Mouse (Mus musculus) liver, postnatal 0 days (tissue): Measurements from ENCODE around the gene Tulp1. TPM values are rescaled to one million over a fixed set of nuclear protein-coding genes. Genes with fewer than 3 reads are reported as not detected.
"Not testable (repeated sequence)": the region's sequence is repeated elsewhere in the genome, so short reads cannot be mapped to it uniquely, and the experiment has no call there.

Experiments used
- ATAC-seq: fragments of 200-750 bp; cut with Nextera tagmentation; 2 replicates; pipeline ENCODE4 v1.8.0; 2017; ENCODE audit warnings: mild to moderate bottlenecking, moderate library complexity
- DNase-seq: peaks from one replicate; pipeline ENCODE4 v3.0.0-alpha.2; 2016
- H3K27ac ChIP-seq: fragments of 300-500 bp; sonication (generic); 2 replicates; pipeline ENCODE4 v1.5.1; 2014; ENCODE audit warnings: antibody characterized with exemption, moderate library complexity, mild to moderate bottlenecking, low read depth
- H3K27me3 ChIP-seq: fragments of 300-500 bp; sonication (generic); 2 replicates; pipeline ENCODE4 v1.6.1; 2014; ENCODE audit warnings: low read length, control low read depth, mixed read lengths; ENCODE audit not compliant: insufficient read depth
- H3K36me3 ChIP-seq: fragments of 300-500 bp; sonication (generic); replicated peaks from 2 replicates; pipeline ENCODE4 v1.6.1; 2014; ENCODE audit warnings: mild to moderate bottlenecking, control low read depth, low read length, moderate library complexity, mixed read lengths; ENCODE audit not compliant: insufficient read depth
- H3K4me1 ChIP-seq: fragments of 300-500 bp; sonication (generic); 2 replicates; pipeline ENCODE4 v1.6.1; 2014; ENCODE audit warnings: antibody characterized with exemption, mild to moderate bottlenecking, control low read depth; ENCODE audit not compliant: insufficient read depth
- H3K4me2 ChIP-seq: fragments of 300-500 bp; sonication (generic); 2 replicates; pipeline ENCODE4 v1.6.1; 2014; ENCODE audit warnings: low read depth, mild to moderate bottlenecking, low read length, moderate library complexity, mixed read lengths
- H3K4me3 ChIP-seq: fragments of 300-500 bp; sonication (generic); 2 replicates; pipeline ENCODE4 v1.5.1; 2014; ENCODE audit warnings: low read depth, low read length
- H3K9ac ChIP-seq: fragments of 300-500 bp; sonication (generic); replicated peaks from 2 replicates; pipeline ENCODE4 v1.6.1; 2014; ENCODE audit warnings: mild to moderate bottlenecking, moderate library complexity
- H3K9me3 ChIP-seq: fragments of 300-500 bp; sonication (generic); 2 replicates; pipeline ENCODE4 v1.6.1; 2016; ENCODE audit warnings: mild to moderate bottlenecking, control low read depth, low read length, mixed read lengths
- CTCF ChIP-seq: sonication (generic); IDR thresholded peaks from 2 replicates; pipeline ENCODE4 v1.5.1; 2016; ENCODE audit warnings: antibody characterized with exemption, low read depth
- EP300 ChIP-seq: IDR thresholded peaks from 2 replicates; pipeline ENCODE4 v1.6.1; 2016; ENCODE audit warnings: antibody characterized with exemption, low read depth, mild to moderate bottlenecking
- WGBS: fragments of 180-500 bp; shearing (Covaris S2); extraction: QIAGEN DNeasy Blood & Tissue Kit; methylation state at CpG from one replicate; pipeline ENCODE4 v1.1.7; 2014; ENCODE audit not compliant: insufficient replicate concordance; 5-methylcytosine and 5-hydroxymethylcytosine counted together
- polyA plus RNA-seq: library from polyadenylated mRNA; unstranded; fragments of >200 nt; fragmentation: Nextera tagmentation; extraction: Ambion mirVana; gene quantifications from 2 replicates; pipeline ENCODE4 v1.2.1, GENCODE M21; 2015

Tulp1 gene
- polyA plus RNA-seq, 1 experiment from 2014 or later: 0.33 TPM

DNA sequence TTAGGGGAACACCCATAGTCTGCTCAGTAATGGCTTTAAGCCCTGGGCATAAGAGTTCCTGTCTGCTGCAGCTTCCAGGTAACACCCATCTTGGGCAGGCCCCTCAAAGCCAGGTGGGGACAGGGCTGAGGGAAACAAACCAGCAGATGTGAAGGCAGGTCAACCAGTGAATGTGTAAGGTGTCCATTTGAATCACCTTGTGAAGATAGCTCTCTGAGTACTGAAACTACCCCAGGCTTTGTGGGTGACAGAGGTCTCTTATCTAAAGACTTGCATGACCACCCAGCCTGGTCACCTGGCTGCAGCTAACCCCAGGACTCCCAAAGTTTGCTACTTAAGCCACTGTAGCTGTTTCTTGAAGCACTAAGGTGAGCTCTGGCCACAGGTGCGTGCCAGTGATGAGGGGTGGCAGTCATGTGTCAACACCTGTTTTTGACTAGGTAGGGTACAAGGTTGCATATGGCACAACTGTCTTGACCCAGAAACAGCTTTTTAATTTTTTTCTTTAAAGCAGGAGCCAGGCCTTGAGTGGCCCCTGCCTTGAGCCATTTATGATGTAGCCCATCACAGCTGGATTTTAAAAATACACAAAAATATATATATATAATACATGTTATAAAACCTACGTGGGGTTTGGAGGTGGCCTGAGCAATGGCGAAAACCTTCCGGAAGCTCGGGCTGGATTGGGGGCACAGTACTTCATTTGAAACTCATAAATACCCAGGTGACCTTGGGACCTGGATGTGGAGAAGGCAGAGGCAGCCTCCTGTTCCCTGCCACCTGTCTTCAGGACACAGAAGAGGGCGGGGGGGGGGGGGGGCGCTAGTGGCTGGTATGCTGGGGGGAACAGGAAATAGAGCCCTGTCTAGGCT, 33.5 kb downstream of the Tulp1 start:
- Histone ChIP-seq H3K27me3 (no peaks in the 10 kb centered on the region), H3K4me2 (no peak overlapping the region), H3K4me3 (no peak overlapping the region), H3K4me1 (peaks cover 18% of the 10 kb centered on the region), H3K9ac (no peak overlapping the region), H3K36me3 (peaks cover 18% of the 10 kb centered on the region), H3K27ac (peak overlapping the region; percentile 13; the same call in 1 of the 2 replicates), H3K9me3 (no peaks in the 10 kb centered on the region)
- 50% methylated on average over 5 of the region's 7 CpGs for WGBS
- ATAC-seq (no peak), DNase-seq (no peak)
- TF ChIP-seq CTCF: no peak
- no peak for TF ChIP-seq EP300

DNA sequence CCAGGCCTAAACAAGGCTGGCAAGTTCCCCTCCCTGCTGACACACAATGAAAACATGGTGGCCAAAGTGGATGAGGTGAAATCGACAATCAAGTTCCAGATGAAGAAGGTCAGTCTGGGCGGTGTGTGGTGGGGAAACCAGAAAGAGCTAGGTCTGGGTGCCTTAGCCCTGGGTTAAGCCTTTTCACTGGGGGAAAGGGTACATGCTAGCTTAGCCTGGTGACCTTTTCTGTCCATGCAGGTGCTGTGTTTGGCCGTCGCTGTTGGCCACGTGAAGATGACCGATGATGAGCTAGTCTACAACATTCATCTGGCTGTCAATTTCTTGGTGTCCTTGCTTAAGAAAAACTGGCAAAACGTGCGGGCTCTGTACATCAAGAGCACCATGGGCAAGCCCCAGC, 34.4 kb downstream of the Tulp1 start:
- not testable (repeated sequence) for H3K27me3 ChIP-seq, H3K27ac ChIP-seq, DNase-seq, H3K9ac ChIP-seq, H3K9me3 ChIP-seq, ATAC-seq, H3K4me2 ChIP-seq
- H3K4me3 ChIP-seq: peak overlapping the region; percentile 62; the same call in 1 of the 2 replicates
- peaks cover 18% of the 10 kb centered on the region for H3K4me1 ChIP-seq
- 73% methylated on average over 6 of the region's 8 CpGs for WGBS
- peaks cover 18% of the 10 kb centered on the region for H3K36me3 ChIP-seq

DNA sequence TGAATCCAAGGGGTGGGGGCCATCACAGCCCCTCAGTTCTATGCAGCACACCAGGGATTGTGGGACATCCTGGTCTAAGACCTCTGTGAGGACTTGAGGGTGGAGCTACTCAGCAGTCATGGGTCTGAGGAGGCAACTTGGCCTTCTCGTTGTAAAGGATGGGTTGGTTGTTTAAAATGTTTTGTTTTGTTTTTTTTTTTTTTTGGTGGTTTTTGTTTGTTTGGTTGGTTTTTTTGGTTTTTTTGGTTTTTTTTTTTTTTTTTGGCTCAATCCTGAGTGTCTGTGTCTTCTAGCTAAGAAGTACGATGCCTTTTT, 34.8 kb downstream of the Tulp1 start:
- Histone ChIP-seq H3K9ac (peak overlapping the region; percentile 87), H3K4me2 (peak overlapping the region; percentile 78), H3K36me3 (peaks cover 18% of the 10 kb centered on the region), H3K4me1 (peaks cover 18% of the 10 kb centered on the region), H3K9me3 (no peaks in the 10 kb centered on the region), H3K4me3 (peak overlapping the region; percentile 62), H3K27ac (no peak overlapping the region), H3K27me3 (no peaks in the 10 kb centered on the region)
- WGBS: 32% methylated on average over 2 of the region's 2 CpGs
- DNase-seq (no peak), ATAC-seq (no peak)
- TF ChIP-seq EP300 (no peak), CTCF (no peak)

- TF ChIP-seq EP300 (no peak), CTCF (no peak)
- Histone ChIP-seq H3K27me3 (no peaks in the 10 kb centered on the region), H3K9ac (peak overlapping the region; percentile 87), H3K9me3 (no peaks in the 10 kb centered on the region), H3K27ac (peak overlapping the region; percentile 91), H3K36me3 (peaks cover 18% of the 10 kb centered on the region), H3K4me3 (peak overlapping the region; percentile 62), H3K4me1 (peaks cover 18% of the 10 kb centered on the region), H3K4me2 (peak overlapping the region; percentile 78)
- ATAC-seq (no peak), DNase-seq (no peak)
- WGBS: 7% methylated on average over 4 of the region's 4 CpGs
Observed at GRCm38 (mm10) chr17:28329503-28330231, 35.4 kb downstream of the Tulp1 start.

DNA sequence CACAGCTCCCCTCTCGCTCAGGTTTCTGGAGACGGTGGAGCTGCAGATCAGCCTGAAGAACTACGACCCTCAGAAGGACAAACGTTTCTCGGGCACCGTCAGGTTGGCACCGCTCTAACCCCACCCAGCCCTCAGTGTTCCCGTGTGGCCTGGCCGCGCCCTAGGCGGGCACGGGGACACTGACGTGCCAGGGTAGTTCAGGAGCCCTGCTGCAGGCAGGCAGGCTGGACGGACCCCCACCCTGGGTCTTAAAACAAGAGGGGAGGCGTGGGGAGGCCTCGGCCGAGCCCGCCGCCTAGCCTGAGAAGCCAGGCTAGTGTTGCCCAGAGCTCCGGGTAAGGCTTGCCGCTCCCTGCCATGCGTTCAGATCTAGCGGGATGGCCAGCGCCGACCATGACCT, 36.1 kb downstream of the Tulp1 start:
- no peaks in the 10 kb centered on the region for H3K9me3 ChIP-seq
- DNase-seq (no peak), ATAC-seq (peak; percentile 39)
- H3K9ac ChIP-seq: peak overlapping the region; percentile 87
- H3K36me3 ChIP-seq: peaks cover 18% of the 10 kb centered on the region
- peak overlapping the region; percentile 78 for H3K4me2 ChIP-seq
- no peak for TF ChIP-seq EP300
- no peak for TF ChIP-seq CTCF
- under 1% methylated on average over 18 of the region's 25 CpGs for WGBS
- H3K27ac ChIP-seq: peak overlapping the region; percentile 91
- peak overlapping the region; percentile 62 for H3K4me3 ChIP-seq
- no peaks in the 10 kb centered on the region for H3K27me3 ChIP-seq
- H3K4me1 ChIP-seq: peaks cover 18% of the 10 kb centered on the region

DNA sequence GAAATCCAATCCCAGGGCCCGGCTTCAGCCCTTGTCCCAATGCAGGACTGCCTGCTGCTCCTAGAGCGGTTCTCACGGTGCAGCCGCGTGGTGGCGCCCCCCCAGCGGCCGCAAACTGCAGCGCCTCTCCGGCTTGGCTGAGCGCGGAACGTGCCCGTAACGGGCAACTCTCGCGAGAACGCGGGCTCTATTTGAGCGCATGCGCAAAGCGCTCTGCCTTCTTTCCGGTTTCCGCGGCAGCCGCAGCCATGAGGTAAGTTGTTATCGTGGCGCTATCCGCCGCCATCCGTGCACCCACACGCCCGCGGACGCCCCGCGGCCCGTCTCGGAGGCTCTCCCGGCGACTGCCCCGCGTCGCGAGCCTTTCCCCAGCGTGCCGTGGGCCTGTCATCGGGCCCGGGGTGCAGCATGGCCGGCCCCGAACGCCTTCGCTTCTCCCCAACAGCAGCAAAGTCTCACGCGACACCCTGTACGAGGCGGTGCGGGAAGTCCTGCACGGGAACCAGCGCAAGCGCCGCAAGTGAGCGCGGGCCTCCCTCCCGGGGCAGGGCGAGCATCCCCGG, 36.6 kb downstream of the Tulp1 start, which contains the start of gene Rpl10a:
TSS of gene Rpl10a (plus strand) at position 106 of the 563 bp plus-strand sequence.
- peak; percentile 98 for DNase-seq
- H3K36me3 ChIP-seq: peaks cover 20% of the 10 kb centered on the region
- H3K27me3 ChIP-seq: no peaks in the 10 kb centered on the region
- H3K27ac ChIP-seq: peak within 1 kb of the TSS; percentile 91
- H3K4me1 ChIP-seq: peaks cover 18% of the 10 kb centered on the region
- TF ChIP-seq EP300: peak; percentile 81
- TF ChIP-seq CTCF: peak; percentile 95
- no peaks in the 10 kb centered on the region for H3K9me3 ChIP-seq
- peak within 1 kb of the TSS; percentile 62 for H3K4me3 ChIP-seq
- peak; percentile 88 for ATAC-seq
- H3K4me2 ChIP-seq: peak within 1 kb of the TSS; percentile 78
- peak within 1 kb of the TSS; percentile 87 for H3K9ac ChIP-seq
- WGBS: 7% methylated on average over 63 of the region's 67 CpGs
